Mouse (Mus musculus) ES-Bruce4 (cell line): ENCODE measurements around the gene Ubfd1.

Source experiments
- CTCF ChIP-seq: IDR thresholded peaks from one replicate; pipeline ENCODE4 v1.8.1; 2011; ENCODE audit warnings: low read depth, low read length
- EP300 ChIP-seq: IDR thresholded peaks from 2 replicates; pipeline ENCODE4 v1.6.1; 2011; ENCODE audit warnings: low read depth, low read length; ENCODE audit not compliant: insufficient read depth
- POLR2A ChIP-seq: IDR thresholded peaks from one replicate; pipeline ENCODE4 v1.8.1; 2011; ENCODE audit warnings: low read length; ENCODE audit not compliant: insufficient read depth

DNA sequence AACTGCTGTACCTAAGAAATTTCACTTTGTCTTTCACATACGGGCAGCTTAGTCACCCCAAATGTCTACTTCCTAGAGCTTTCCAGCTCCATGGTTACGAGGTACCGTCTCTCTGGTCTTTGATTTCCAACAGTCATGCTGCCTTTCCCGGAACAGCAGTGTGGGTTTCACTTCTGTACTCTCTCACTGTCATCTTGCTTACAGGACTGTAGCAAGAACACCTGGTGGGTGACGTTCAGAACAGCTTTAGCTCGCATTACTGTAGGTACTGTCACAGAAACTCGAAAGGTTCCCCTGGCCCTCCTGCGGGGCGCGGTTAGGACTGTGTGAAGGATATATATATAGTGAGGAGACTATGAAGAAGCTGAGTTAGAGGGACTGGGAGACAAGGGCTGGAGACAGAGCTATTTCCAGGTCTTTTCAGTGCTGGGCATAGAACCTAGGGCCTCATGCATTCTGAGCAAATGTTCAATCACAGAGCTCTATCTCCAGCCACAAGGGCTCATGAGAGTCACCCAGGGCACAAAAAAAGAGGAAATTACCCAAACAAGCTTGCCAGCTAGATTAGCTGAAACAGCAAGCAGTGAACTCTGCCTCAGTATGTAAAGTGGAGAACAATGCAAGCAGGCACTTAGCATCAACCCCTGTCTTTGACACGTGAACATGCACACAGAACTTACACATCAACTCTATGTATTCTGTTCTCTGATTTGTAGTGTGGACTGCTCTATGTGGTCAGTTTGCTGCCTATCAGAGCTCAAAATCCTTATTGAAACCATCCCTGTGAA, 20.4 kb downstream of the Ubfd1 start:
- no peak for TF ChIP-seq CTCF
- TF ChIP-seq POLR2A, result no peak
- no peak for TF ChIP-seq EP300
